Mouse (Mus musculus) hindbrain, embryonic 12.5 days (tissue): Measurements from ENCODE around the gene Cep68. TPM values are rescaled to one million over a fixed set of nuclear protein-coding genes. Genes with fewer than 3 reads are reported as not detected.
A peak's percentile ranks its signal among the peaks of the same experiment; 100 is the strongest.

Experiments used
- ATAC-seq: fragments of 200-750 bp; cut with Nextera tagmentation; 2 replicates; pipeline ENCODE4 v1.8.0; 2017; ENCODE audit warnings: moderate TSS enrichment; ENCODE audit not compliant: low FRiP score
- H3K27ac ChIP-seq: fragments of 300-500 bp; sonication (generic); 2 replicates; pipeline ENCODE4 v1.5.1; 2016; ENCODE audit warnings: mild to moderate bottlenecking
- H3K27me3 ChIP-seq: fragments of 300-500 bp; sonication (generic); 2 replicates; pipeline ENCODE4 v1.6.1; 2016; ENCODE audit warnings: mild to moderate bottlenecking
- H3K36me3 ChIP-seq: fragments of 300-500 bp; sonication (generic); 2 replicates; pipeline ENCODE4 v1.6.1; 2016; ENCODE audit warnings: mild to moderate bottlenecking
- H3K4me1 ChIP-seq: fragments of 300-500 bp; sonication (generic); 2 replicates; pipeline ENCODE4 v1.6.1; 2016
- H3K4me2 ChIP-seq: fragments of 300-500 bp; sonication (generic); replicated peaks from 2 replicates; pipeline ENCODE4 v1.6.1; 2016; ENCODE audit warnings: mild to moderate bottlenecking
- H3K4me3 ChIP-seq: fragments of 300-500 bp; sonication (generic); 2 replicates; pipeline ENCODE4 v1.5.1; 2016; ENCODE audit warnings: mild to moderate bottlenecking
- H3K9ac ChIP-seq: fragments of 300-500 bp; sonication (generic); 2 replicates; pipeline ENCODE4 v1.6.1; 2016; ENCODE audit warnings: mild to moderate bottlenecking, moderate library complexity
- H3K9me3 ChIP-seq: fragments of 300-500 bp; sonication (generic); replicated peaks from 2 replicates; pipeline ENCODE4 v1.6.1; 2016; ENCODE audit warnings: mild to moderate bottlenecking
- WGBS: fragments of 180-500 bp; shearing (Covaris S2); methylation state at CpG from one replicate; pipeline ENCODE4 v1.1.7; 2016; 5-methylcytosine and 5-hydroxymethylcytosine counted together
- polyA plus RNA-seq: library from polyadenylated mRNA; unstranded; fragments of >200 nt; fragmentation: Nextera tagmentation; extraction: Ambion mirVana; gene quantifications from 2 replicates; pipeline ENCODE4 v1.2.1, GENCODE M21; 2016

The Cep68 gene
- polyA plus RNA-seq, 1 experiment from 2014 or later, result 34.1 TPM

- Histone ChIP-seq H3K4me3 (no peak overlapping the region), H3K27me3 (no peaks in the 10 kb centered on the region), H3K9me3 (no peaks in the 10 kb centered on the region), H3K27ac (no peak overlapping the region), H3K4me1 (no peaks in the 10 kb centered on the region), H3K4me2 (no peak overlapping the region), H3K36me3 (peaks cover 45% of the 10 kb centered on the region), H3K9ac (no peak overlapping the region)
- 0 out of 2 replicates have a peak, but pooled peaks have one; percentile 11 for ATAC-seq
- WGBS, result 90% methylated on average over 4 of the region's 4 CpGs
Observed at GRCm38 (mm10) chr11:20216415-20216814, 32.8 kb downstream of the Cep68 start.

GRCm38 (mm10) chr11:20214779-20215178 lies 34.5 kb downstream of the Cep68 start:
- H3K4me2 ChIP-seq, result no peak overlapping the region
- peaks cover 35% of the 10 kb centered on the region for H3K36me3 ChIP-seq
- no peaks in the 10 kb centered on the region; the same call in 1 of the 2 replicates for H3K4me1 ChIP-seq
- H3K27me3 ChIP-seq, result no peaks in the 10 kb centered on the region
- 96% methylated on average over 1 of the region's 1 CpGs for WGBS
- no peak overlapping the region for H3K9ac ChIP-seq
- ATAC-seq, result no peak
- no peaks in the 10 kb centered on the region for H3K9me3 ChIP-seq
- H3K27ac ChIP-seq, result no peak overlapping the region
- H3K4me3 ChIP-seq, result no peak overlapping the region

- no peak for ATAC-seq
- Histone ChIP-seq H3K4me2 (no peak overlapping the region), H3K4me1 (peaks cover 3% of the 10 kb centered on the region), H3K9ac (no peak overlapping the region), H3K27me3 (no peaks in the 10 kb centered on the region), H3K4me3 (no peak overlapping the region), H3K9me3 (no peaks in the 10 kb centered on the region), H3K36me3 (peaks cover 12% of the 10 kb centered on the region), H3K27ac (no peak overlapping the region)
- WGBS, result 90% methylated on average over 2 of the region's 2 CpGs
Observed at GRCm38 (mm10) chr11:20211838-20212237, 37.4 kb downstream of the Cep68 start.

GRCm38 (mm10) chr11:20207589-20207988 lies 41.6 kb downstream of the Cep68 start:
- WGBS, result 78% methylated on average over 2 of the region's 2 CpGs

GRCm38 (mm10) chr11:20206626-20207223 lies 42.5 kb downstream of the Cep68 start:
- no peaks in the 10 kb centered on the region for H3K27me3 ChIP-seq
- H3K4me2 ChIP-seq, result no peak overlapping the region
- H3K36me3 ChIP-seq, result no peaks in the 10 kb centered on the region
- WGBS, result 85% methylated on average over 2 of the region's 2 CpGs
- no peak overlapping the region for H3K9ac ChIP-seq
- H3K4me3 ChIP-seq, result no peak overlapping the region
- no peak for ATAC-seq
- H3K9me3 ChIP-seq, result no peaks in the 10 kb centered on the region
- H3K4me1 ChIP-seq, result peaks cover 38% of the 10 kb centered on the region
- H3K27ac ChIP-seq, result no peak overlapping the region

More at GRCm38 (mm10) chr11:20207589-20207988, 41.6 kb downstream of the Cep68 start:
- H3K9me3 ChIP-seq, result no peaks in the 10 kb centered on the region
- peaks cover 35% of the 10 kb centered on the region for H3K4me1 ChIP-seq
- H3K27me3 ChIP-seq, result no peaks in the 10 kb centered on the region
- no peak overlapping the region for H3K4me2 ChIP-seq
- ATAC-seq, result no peak
- H3K36me3 ChIP-seq, result no peaks in the 10 kb centered on the region
- no peak overlapping the region for H3K9ac ChIP-seq
- no peak overlapping the region for H3K27ac ChIP-seq
- H3K4me3 ChIP-seq, result no peak overlapping the region

GRCm38 (mm10) chr11:20205538-20205937 lies 43.7 kb downstream of the Cep68 start:
- peaks cover 38% of the 10 kb centered on the region for H3K4me1 ChIP-seq
- ATAC-seq, result no peak
- no peaks in the 10 kb centered on the region for H3K9me3 ChIP-seq
- no peaks in the 10 kb centered on the region for H3K36me3 ChIP-seq
- H3K27ac ChIP-seq, result no peak overlapping the region
- no peak overlapping the region for H3K4me3 ChIP-seq
- no peak overlapping the region for H3K9ac ChIP-seq
- 87% methylated on average over 4 of the region's 4 CpGs for WGBS
- H3K27me3 ChIP-seq, result no peaks in the 10 kb centered on the region
- no peak overlapping the region for H3K4me2 ChIP-seq

- H3K27me3 ChIP-seq, result no peaks in the 10 kb centered on the region
- no peaks in the 10 kb centered on the region for H3K9me3 ChIP-seq
- WGBS, result 79% methylated on average over 9 of the region's 9 CpGs
- peaks cover 38% of the 10 kb centered on the region for H3K4me1 ChIP-seq
- H3K4me2 ChIP-seq, result no peak overlapping the region
- H3K9ac ChIP-seq, result no peak overlapping the region
- H3K4me3 ChIP-seq, result no peak overlapping the region
- no peak for ATAC-seq
- no peaks in the 10 kb centered on the region for H3K36me3 ChIP-seq
- H3K27ac ChIP-seq, result no peak overlapping the region
Observed at GRCm38 (mm10) chr11:20204870-20205446, 44.3 kb downstream of the Cep68 start.

GRCm38 (mm10) chr11:20204321-20204720 lies 44.9 kb downstream of the Cep68 start:
- WGBS, result 72% methylated on average over 2 of the region's 2 CpGs
- Histone ChIP-seq H3K4me1 (peaks cover 38% of the 10 kb centered on the region), H3K9me3 (no peaks in the 10 kb centered on the region), H3K4me2 (no peak overlapping the region), H3K9ac (no peak overlapping the region), H3K4me3 (no peak overlapping the region), H3K27ac (no peak overlapping the region), H3K36me3 (no peaks in the 10 kb centered on the region), H3K27me3 (no peaks in the 10 kb centered on the region)
- no peak for ATAC-seq

- no peak for ATAC-seq
- H3K4me1 ChIP-seq, result peaks cover 35% of the 10 kb centered on the region
- 59% methylated on average over 7 of the region's 7 CpGs for WGBS
- peak overlapping the region; percentile 97 for H3K9ac ChIP-seq
- H3K4me2 ChIP-seq, result peak overlapping the region; percentile 69
- H3K27me3 ChIP-seq, result no peaks in the 10 kb centered on the region
- H3K4me3 ChIP-seq, result peak overlapping the region; percentile 98
- no peaks in the 10 kb centered on the region for H3K9me3 ChIP-seq
- H3K27ac ChIP-seq, result peak overlapping the region; percentile 98; the same call in 1 of the 2 replicates
- no peaks in the 10 kb centered on the region for H3K36me3 ChIP-seq
Observed at GRCm38 (mm10) chr11:20202299-20203011, 46.8 kb downstream of the Cep68 start.

GRCm38 (mm10) chr11:20201661-20202101 lies 47.5 kb downstream of the Cep68 start:
- peak overlapping the region; percentile 69 for H3K4me2 ChIP-seq
- peak overlapping the region; percentile 98 for H3K27ac ChIP-seq
- no peaks in the 10 kb centered on the region for H3K27me3 ChIP-seq
- H3K4me1 ChIP-seq, result peaks cover 33% of the 10 kb centered on the region
- WGBS, result under 1% methylated on average over 40 of the region's 40 CpGs
- ATAC-seq, result peak; percentile 34
- H3K4me3 ChIP-seq, result peak overlapping the region; percentile 98
- H3K9me3 ChIP-seq, result no peaks in the 10 kb centered on the region
- H3K9ac ChIP-seq, result peak overlapping the region; percentile 97
- H3K36me3 ChIP-seq, result no peaks in the 10 kb centered on the region

- Histone ChIP-seq H3K27ac (peak within 1 kb of the TSS; percentile 98), H3K36me3 (no peaks in the 10 kb centered on the region), H3K9me3 (no peaks in the 10 kb centered on the region), H3K27me3 (no peaks in the 10 kb centered on the region), H3K4me1 (peaks cover 29% of the 10 kb centered on the region), H3K4me2 (peak within 1 kb of the TSS; percentile 69), H3K9ac (peak within 1 kb of the TSS; percentile 97), H3K4me3 (peak within 1 kb of the TSS; percentile 98)
- peak; percentile 99 for ATAC-seq
- WGBS, result 2% methylated on average over 45 of the region's 54 CpGs
Observed at GRCm38 (mm10) chr11:20200713-20201575, 48.3 kb downstream of the Cep68 start, which contains the start of gene Rab1a. Rab1a (plus strand) TSS chr11:20201432.
